In genomic region chr5:63906149-63907093, GRCm38 (mm10) we compare ENCODE assay signal across 7 mouse cellular contexts.
DNase-seq lines count a peak whose midpoint lies in the region; ATAC-seq and TF ChIP-seq lines count a peak whose summit lies in the region.

No protein-coding gene starts in this region.

- no peak for TF ChIP-seq POLR2A in limb, embryonic 14.5 days (IDR thresholded peaks at IDR 0.05; ENCODE audit: borderline replicate concordance, extremely low read depth, insufficient read depth, insufficient read length)

- peak; percentile 76 for ATAC-seq in limb, embryonic 14.5 days (ENCODE audit: low FRiP score, low read depth)
- peak; percentile 66 for ATAC-seq in midbrain, postnatal 0 days (ENCODE audit: low FRiP score)

- H3K4me3 ChIP-seq in embryonic facial prominence, embryonic 10.5 days, result no peak overlapping the region
- H3K4me3 ChIP-seq in limb, embryonic 14.5 days (replicated peaks; ENCODE audit: low read length), result no peak overlapping the region
- H3K4me3 ChIP-seq in midbrain, postnatal 0 days (ENCODE audit: low read depth, low read length), result no peak overlapping the region

- H3K27me3 ChIP-seq in embryonic facial prominence, embryonic 10.5 days (replicated peaks; ENCODE audit: low read depth, poor library complexity, severe bottlenecking), result no peaks in the 10 kb centered on the region
- H3K27me3 ChIP-seq in limb, embryonic 14.5 days (ENCODE audit: control insufficient read depth, insufficient read depth, low read length), result no peaks in the 10 kb centered on the region
- H3K27me3 ChIP-seq in midbrain, postnatal 0 days (ENCODE audit: insufficient read depth, low read length), result no peaks in the 10 kb centered on the region

- peak; percentile 88 for DNase-seq in adrenal gland, postnatal 10 days
- DNase-seq in embryonic facial prominence, embryonic 10.5 days (ENCODE audit: low spot score), result peak; percentile 85
- peak; percentile 76 to 92 for DNase-seq in heart, adult 18-20 months
- peak; percentile 86 for DNase-seq in kidney, adult 9 months
- peak; percentile 81 for DNase-seq in limb, embryonic 14.5 days (ENCODE audit: low spot score)
- DNase-seq in midbrain, postnatal 0 days (ENCODE audit: low spot score), result peak; percentile 88
- peak; percentile 64 to 80 for DNase-seq in spleen, postnatal 10 days (ENCODE audit: low spot score in 2 of 2)

- peaks cover 5% of the 10 kb centered on the region for H3K4me1 ChIP-seq in embryonic facial prominence, embryonic 10.5 days
- H3K4me1 ChIP-seq in limb, embryonic 14.5 days (ENCODE audit: control insufficient read depth, insufficient read depth, low read length), result no peaks in the 10 kb centered on the region
- no peaks in the 10 kb centered on the region for H3K4me1 ChIP-seq in midbrain, postnatal 0 days (ENCODE audit: insufficient read depth, low read length)

- 45% methylated on average over 13 of the region's 13 CpGs for WGBS in embryonic facial prominence, embryonic 10.5 days
- 41% methylated on average over 13 of the region's 13 CpGs for WGBS in limb, embryonic 14.5 days
- WGBS in midbrain, postnatal 0 days, result 38% methylated on average over 13 of the region's 13 CpGs

- no peak overlapping the region for H3K9ac ChIP-seq in limb, embryonic 14.5 days (ENCODE audit: low read depth, low read length, severe bottlenecking)
- no peak overlapping the region for H3K9ac ChIP-seq in midbrain, postnatal 0 days (replicated peaks; ENCODE audit: low read length, poor library complexity, severe bottlenecking)

- H3K9me3 ChIP-seq in embryonic facial prominence, embryonic 10.5 days, result no peaks in the 10 kb centered on the region
- H3K9me3 ChIP-seq in limb, embryonic 14.5 days (ENCODE audit: control insufficient read depth, low read length), result no peaks in the 10 kb centered on the region
- H3K9me3 ChIP-seq in midbrain, postnatal 0 days (ENCODE audit: low read length), result no peaks in the 10 kb centered on the region

- no peak overlapping the region for H3K27ac ChIP-seq in embryonic facial prominence, embryonic 10.5 days (replicated peaks)
- no peak overlapping the region for H3K27ac ChIP-seq in limb, embryonic 14.5 days (replicated peaks; ENCODE audit: low read depth, low read length)
- no peak overlapping the region for H3K27ac ChIP-seq in midbrain, postnatal 0 days (ENCODE audit: low read depth, low read length)

- H3K36me3 ChIP-seq in embryonic facial prominence, embryonic 10.5 days (replicated peaks), result peaks cover 9% of the 10 kb centered on the region; the same call in 1 of the 2 replicates
- H3K36me3 ChIP-seq in limb, embryonic 14.5 days (ENCODE audit: control insufficient read depth, insufficient read depth, low read length), result no peaks in the 10 kb centered on the region
- no peaks in the 10 kb centered on the region for H3K36me3 ChIP-seq in midbrain, postnatal 0 days (ENCODE audit: insufficient read depth, low read length)

- no peak overlapping the region for H3K4me2 ChIP-seq in limb, embryonic 14.5 days (replicated peaks; ENCODE audit: low read depth, low read length, severe bottlenecking)
- no peak overlapping the region for H3K4me2 ChIP-seq in midbrain, postnatal 0 days (ENCODE audit: low read depth, low read length, poor library complexity, severe bottlenecking)

- TF ChIP-seq CTCF in midbrain, postnatal 0 days (IDR thresholded peaks at IDR 0.05), result peak; percentile 97
